Mouse (Mus musculus) right cerebral cortex, postnatal 10 days (tissue): ENCODE data around the gene Ptprm.

Source experiments
- DNase-seq, 2 experiments: peaks; one replicate each; pipeline ENCODE4 v3.0.0; 2021; ENCODE audit warnings: low spot score in 2 of 2

The Ptprm gene

DNA sequence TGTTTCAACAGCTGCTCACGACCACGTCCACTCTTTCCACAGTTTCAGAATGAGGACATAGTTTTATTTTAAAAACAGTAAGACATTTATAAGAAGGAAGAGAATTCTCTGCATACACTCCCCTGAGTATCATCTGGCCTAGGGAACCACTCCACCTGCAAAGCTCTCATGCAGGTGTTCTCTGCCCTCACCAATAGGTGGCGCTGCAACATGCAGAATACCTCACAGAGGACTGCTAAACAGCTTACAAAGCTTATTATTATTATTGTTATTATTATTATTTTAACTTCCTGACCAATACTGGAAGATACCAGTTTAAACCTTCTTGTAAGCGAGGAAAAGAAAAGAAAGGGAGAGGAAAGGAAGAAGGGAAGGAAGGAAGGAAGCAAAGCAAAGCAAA lies 673.6 kb downstream of the Ptprm start:
- DNase-seq: peak in 1 of 2 experiments; percentile 72

GRCm38 (mm10) chr17:66674667-66675066 lies 679.6 kb downstream of the Ptprm start:
- DNase-seq: no peak

GRCm38 (mm10) chr17:66671715-66672230 lies 682.5 kb downstream of the Ptprm start:
- peak in 1 of 2 experiments; percentile 7 for DNase-seq

DNA sequence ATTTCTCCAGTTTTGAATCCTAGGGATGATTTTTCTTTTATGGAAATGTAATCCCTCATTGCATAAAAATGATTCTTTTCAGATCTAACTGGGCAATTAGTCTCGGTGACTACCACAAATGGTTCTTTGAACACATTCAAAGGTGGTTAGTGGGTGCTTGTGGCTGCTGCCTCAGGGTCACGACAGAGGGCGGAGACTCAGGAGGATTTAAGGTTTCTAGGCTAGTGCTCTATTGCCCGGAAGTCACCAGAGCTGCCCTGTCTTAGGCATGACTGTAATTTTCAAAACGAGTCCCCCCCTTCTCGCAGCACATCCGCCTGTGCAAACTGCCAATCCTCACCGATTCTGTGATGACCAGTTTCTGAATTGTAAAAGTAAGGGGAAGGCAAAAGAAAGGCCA lies 683.0 kb downstream of the Ptprm start:
- DNase-seq: no peak

DNA sequence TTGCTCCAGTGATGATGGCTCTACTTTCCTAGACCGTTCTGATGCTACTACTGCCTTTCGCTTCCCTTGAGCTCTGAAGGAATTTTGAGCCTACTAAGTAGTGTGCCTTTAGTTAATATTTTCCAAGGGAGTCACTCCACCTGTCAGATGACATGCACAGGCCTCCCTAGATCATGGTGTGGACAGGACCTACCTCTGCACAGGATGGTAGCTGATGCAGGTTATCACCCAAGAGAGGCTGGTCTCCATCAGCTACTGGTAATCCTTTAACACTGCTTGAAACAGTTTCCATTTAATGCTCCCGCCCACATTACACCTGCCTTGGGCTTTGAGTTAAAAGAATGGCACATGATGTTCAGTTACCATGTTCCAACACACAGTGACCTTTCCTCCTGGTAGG lies 688.5 kb downstream of the Ptprm start:
- DNase-seq: peak in 1 of 2 experiments; percentile 6

- peak in 1 of 2 experiments; percentile 8 for DNase-seq
Measured at GRCm38 (mm10) chr17:66665201-66665756, 689.0 kb downstream of the Ptprm start.

DNA sequence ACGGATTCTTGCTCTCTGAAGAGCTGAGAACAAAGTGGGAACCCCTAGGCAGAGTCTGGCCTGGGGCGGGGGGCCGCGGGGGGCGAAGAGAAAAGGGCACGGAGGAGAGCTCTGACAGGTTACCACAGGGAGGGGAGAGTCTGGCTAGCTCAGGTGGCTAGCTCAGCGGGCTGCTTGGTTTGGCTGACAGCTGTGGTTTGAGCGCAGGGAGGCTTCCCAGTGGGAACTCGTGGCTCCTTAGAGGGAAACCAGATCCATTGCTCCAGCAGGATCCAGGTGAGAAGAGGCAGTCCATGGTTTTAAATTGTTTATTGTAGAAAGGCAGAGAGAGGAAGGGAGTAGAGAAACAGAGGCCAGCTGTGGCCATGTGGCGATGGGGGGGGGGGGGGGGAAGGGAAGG lies 689.5 kb downstream of the Ptprm start:
- DNase-seq: peak in 1 of 2 experiments; percentile 1

- peak in 1 of 2 experiments; percentile 6 for DNase-seq
Measured at GRCm38 (mm10) chr17:66659242-66659641, 695.0 kb downstream of the Ptprm start.

- DNase-seq: no peak
Measured at GRCm38 (mm10) chr17:66637951-66638722, 716.1 kb downstream of the Ptprm start.

- DNase-seq: no peak
Measured at GRCm38 (mm10) chr17:66619996-66620656, 734.1 kb downstream of the Ptprm start.

DNA sequence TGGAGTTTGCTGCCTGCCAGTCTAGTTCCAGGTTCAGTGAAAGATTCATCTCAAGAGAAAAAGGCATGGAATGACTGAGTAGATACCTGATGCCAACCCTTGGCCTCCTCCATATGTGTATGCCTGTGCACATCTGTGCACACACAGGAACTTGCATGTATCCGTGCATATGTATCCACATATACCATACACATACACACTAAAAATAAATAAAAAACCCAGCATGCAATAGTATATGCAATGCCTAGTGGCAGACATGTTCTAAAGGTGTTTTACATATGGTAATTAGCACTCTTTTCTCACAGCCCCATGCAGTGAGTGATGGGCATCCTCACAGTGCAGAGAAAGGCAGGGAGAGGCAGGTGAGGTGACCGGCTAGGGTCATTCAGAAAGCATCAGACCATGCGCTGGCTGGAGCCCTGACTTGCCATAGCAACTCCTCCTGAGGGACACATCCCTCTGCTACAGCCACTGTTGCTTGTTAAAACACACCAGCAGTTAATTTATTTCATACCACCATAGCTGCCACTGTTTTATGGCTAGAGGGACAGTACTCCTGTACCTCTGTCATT lies 734.9 kb downstream of the Ptprm start:
- no peak for DNase-seq
